Mouse (Mus musculus): ENCODE measurements at regions not wholly inside any gene's neighbourhood (a gene's known extent, or its start where the extent isn't known, plus 50 kb on each side); places are given as distances from the start of the nearest gene placed in this dataset.

- no peak for DNase-seq (ENCODE audit: low spot score in 2 of 2)
Observed at GRCm38 (mm10) chr9:61862071-61862480, 52.3 kb downstream of the Rplp1 start.

GRCm38 (mm10) chr9:61860147-61860546 is 54.2 kb downstream of the Rplp1 start:
- peak in 1 of 2 experiments; percentile 39 for DNase-seq (ENCODE audit: low spot score in 2 of 2)

GRCm38 (mm10) chr9:61859438-61859837 is 54.9 kb downstream of the Rplp1 start:
- DNase-seq (ENCODE audit: low spot score in 2 of 2), result no peak

GRCm38 (mm10) chr9:61857817-61858216 is 56.5 kb downstream of the Rplp1 start:
- DNase-seq (ENCODE audit: low spot score in 2 of 2), result no peak

GRCm38 (mm10) chr9:61856686-61857085 is 57.7 kb downstream of the Rplp1 start:
- no peak for DNase-seq (ENCODE audit: low spot score in 2 of 2)

- DNase-seq (ENCODE audit: low spot score in 2 of 2), result peak in 1 of 2 experiments; percentile 35
Observed at GRCm38 (mm10) chr9:61855686-61856085, 58.7 kb downstream of the Rplp1 start.

GRCm38 (mm10) chr9:61853841-61854240 is 60.5 kb downstream of the Rplp1 start:
- no peak for DNase-seq (ENCODE audit: low spot score in 2 of 2)

- no peak for DNase-seq (ENCODE audit: low spot score in 2 of 2)
Observed at GRCm38 (mm10) chr9:61851331-61851730, 63.0 kb downstream of the Rplp1 start.

GRCm38 (mm10) chr9:61848401-61848800 is 65.9 kb downstream of the Rplp1 start:
- DNase-seq (ENCODE audit: low spot score in 2 of 2), result peak; percentile 11 to 48

- no peak for DNase-seq (ENCODE audit: low spot score in 2 of 2)
Observed at GRCm38 (mm10) chr9:61847496-61847895, 66.8 kb downstream of the Rplp1 start.

GRCm38 (mm10) chr9:61844645-61845044 is 69.7 kb downstream of the Rplp1 start:
- no peak for DNase-seq (ENCODE audit: low spot score in 2 of 2)

- DNase-seq (ENCODE audit: low spot score in 2 of 2), result no peak
Observed at GRCm38 (mm10) chr9:61844141-61844540, 70.2 kb downstream of the Rplp1 start.

- no peak for DNase-seq (ENCODE audit: low spot score in 2 of 2)
Observed at GRCm38 (mm10) chr9:61843513-61843912, 70.8 kb downstream of the Rplp1 start.

GRCm38 (mm10) chr9:61842384-61842783 is 72.0 kb downstream of the Rplp1 start:
- DNase-seq (ENCODE audit: low spot score in 2 of 2), result no peak

GRCm38 (mm10) chr9:61841222-61841621 is 73.1 kb downstream of the Rplp1 start:
- DNase-seq (ENCODE audit: low spot score in 2 of 2), result no peak

- DNase-seq (ENCODE audit: low spot score in 2 of 2), result no peak
Observed at GRCm38 (mm10) chr9:61840353-61840752, 74.0 kb downstream of the Rplp1 start.

GRCm38 (mm10) chr9:61833226-61833625 is 81.1 kb downstream of the Rplp1 start:
- no peak for DNase-seq (ENCODE audit: low spot score in 2 of 2)

- peak; percentile 12 to 42 for DNase-seq (ENCODE audit: low spot score in 2 of 2)
Observed at GRCm38 (mm10) chr9:61830236-61830635, 84.1 kb downstream of the Rplp1 start.

GRCm38 (mm10) chr9:61829736-61830135 is 84.6 kb downstream of the Rplp1 start:
- no peak for DNase-seq (ENCODE audit: low spot score in 2 of 2)

- DNase-seq (ENCODE audit: low spot score in 2 of 2), result no peak
Observed at GRCm38 (mm10) chr9:61829301-61829700, 85.0 kb downstream of the Rplp1 start.

- no peak for DNase-seq (ENCODE audit: low spot score in 2 of 2)
Observed at GRCm38 (mm10) chr9:61827721-61828120, 86.6 kb downstream of the Rplp1 start.

GRCm38 (mm10) chr9:61827014-61827413 is 87.3 kb downstream of the Rplp1 start:
- DNase-seq (ENCODE audit: low spot score in 2 of 2), result no peak

- DNase-seq (ENCODE audit: low spot score in 2 of 2), result no peak
Observed at GRCm38 (mm10) chr9:61826415-61826814, 87.9 kb downstream of the Rplp1 start.

GRCm38 (mm10) chr9:61825804-61826203 is 88.5 kb downstream of the Rplp1 start:
- DNase-seq (ENCODE audit: low spot score in 2 of 2), result no peak

- DNase-seq (ENCODE audit: low spot score in 2 of 2), result no peak
Observed at GRCm38 (mm10) chr9:61819836-61820235, 94.5 kb downstream of the Rplp1 start.
